Mouse (Mus musculus): ENCODE measurements around the gene Gm20388. TPM values are rescaled to one million over a fixed set of nuclear protein-coding genes. Genes with fewer than 3 reads are reported as not detected.

Gene Gm20388
- total and polyA plus RNA-seq, 2 experiments from 2014 or later: 17.3 TPM; not detected in 1

DNA sequence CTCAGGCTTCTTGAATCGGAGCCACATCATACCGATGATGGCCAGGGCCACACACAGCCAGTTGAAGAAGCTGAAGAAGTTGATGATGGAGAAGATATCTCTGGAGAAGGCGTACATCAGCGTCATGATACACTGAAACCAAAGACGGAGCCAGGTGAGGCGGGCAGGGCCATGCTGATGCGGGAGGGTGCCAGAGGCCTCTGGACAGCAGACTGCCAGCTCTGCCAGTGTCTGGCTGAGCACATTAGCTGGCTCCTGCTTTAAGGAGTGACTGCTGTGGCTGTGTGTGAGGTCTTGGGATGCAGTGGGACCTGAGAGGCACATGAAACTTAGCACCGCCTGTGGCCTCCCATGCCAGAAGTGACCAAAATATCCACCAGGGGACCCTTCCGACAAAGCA, 1974.4 kb downstream of the Gm20388 start:
- ATAC-seq (ENCODE audit: insufficient read depth, low read depth) (no peak), DNase-seq (ENCODE audit: low spot score) (no peak)
- TF ChIP-seq CTCF (IDR thresholded peaks at IDR 0.05; ENCODE audit: low read depth) (no peak), EP300 (IDR thresholded peaks at IDR 0.05; ENCODE audit: low read depth) (no peak)
- Histone ChIP-seq H3K4me2 (ENCODE audit: low read depth, low read length) (no peak overlapping the region), H3K4me1 (ENCODE audit: control insufficient read depth, insufficient read depth) (peaks cover 14% of the 10 kb centered on the region), H3K27ac (ENCODE audit: low read depth) (no peak overlapping the region), H3K9ac (replicated peaks; ENCODE audit: low read depth, low read length) (no peak overlapping the region), H3K27me3 (ENCODE audit: control insufficient read depth, insufficient read depth, low read length) (no peaks in the 10 kb centered on the region), H3K4me3 (ENCODE audit: low read depth, low read length) (no peak overlapping the region), H3K36me3 (replicated peaks; ENCODE audit: control insufficient read depth, insufficient read depth, low read length) (peaks cover 49% of the 10 kb centered on the region), H3K9me3 (replicated peaks; ENCODE audit: control insufficient read depth, low read length) (no peaks in the 10 kb centered on the region)
- WGBS: 91% methylated on average over 9 of the region's 9 CpGs

- no peaks in the 10 kb centered on the region for H3K27me3 ChIP-seq (ENCODE audit: control insufficient read depth, insufficient read depth, low read length)
- no peak overlapping the region for H3K4me2 ChIP-seq (ENCODE audit: low read depth, low read length)
- DNase-seq (ENCODE audit: low spot score): no peak
- no peaks in the 10 kb centered on the region for H3K9me3 ChIP-seq (replicated peaks; ENCODE audit: control insufficient read depth, low read length)
- no peak overlapping the region for H3K4me3 ChIP-seq (ENCODE audit: low read depth, low read length)
- TF ChIP-seq CTCF (IDR thresholded peaks at IDR 0.05; ENCODE audit: low read depth) (no peak), EP300 (IDR thresholded peaks at IDR 0.05; ENCODE audit: low read depth) (no peak)
- WGBS: 90% methylated on average over 6 of the region's 6 CpGs
- peaks cover 49% of the 10 kb centered on the region for H3K36me3 ChIP-seq (replicated peaks; ENCODE audit: control insufficient read depth, insufficient read depth, low read length)
- peaks cover 13% of the 10 kb centered on the region for H3K4me1 ChIP-seq (ENCODE audit: control insufficient read depth, insufficient read depth)
- no peak overlapping the region for H3K9ac ChIP-seq (replicated peaks; ENCODE audit: low read depth, low read length)
- no peak overlapping the region for H3K27ac ChIP-seq (ENCODE audit: low read depth)
- no peak for ATAC-seq (ENCODE audit: insufficient read depth, low read depth)
Measured at GRCm38 (mm10) chr8:121885433-121885832, 1974.8 kb downstream of the Gm20388 start.

DNA sequence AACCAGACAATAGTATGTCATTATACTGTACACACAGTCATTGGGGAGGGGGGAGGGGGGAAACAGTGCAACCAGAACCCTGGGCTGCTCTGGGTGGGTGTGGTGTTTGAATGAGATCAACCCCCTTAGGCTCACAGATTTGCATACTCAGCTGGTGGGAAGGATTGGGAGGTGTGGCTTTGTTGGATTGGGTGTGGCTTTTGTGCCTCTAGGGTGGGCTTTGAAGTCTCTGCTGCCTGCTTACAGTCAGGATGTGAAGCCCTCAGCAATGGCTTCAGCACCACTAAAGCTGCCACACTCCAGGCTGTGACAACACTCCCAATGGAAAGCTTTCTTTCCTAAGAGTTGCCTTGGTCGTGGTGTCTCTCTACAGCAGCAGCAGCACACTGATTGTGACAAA, 1976.9 kb downstream of the Gm20388 start:
- Histone ChIP-seq H3K36me3 (replicated peaks; ENCODE audit: control insufficient read depth, insufficient read depth, low read length) (peaks cover 49% of the 10 kb centered on the region), H3K4me1 (ENCODE audit: control insufficient read depth, insufficient read depth) (no peaks in the 10 kb centered on the region), H3K4me3 (ENCODE audit: low read depth, low read length) (no peak overlapping the region), H3K9ac (replicated peaks; ENCODE audit: low read depth, low read length) (no peak overlapping the region), H3K27me3 (ENCODE audit: control insufficient read depth, insufficient read depth, low read length) (no peaks in the 10 kb centered on the region), H3K27ac (ENCODE audit: low read depth) (no peak overlapping the region), H3K9me3 (replicated peaks; ENCODE audit: control insufficient read depth, low read length) (no peaks in the 10 kb centered on the region), H3K4me2 (ENCODE audit: low read depth, low read length) (no peak overlapping the region)
- 61% methylated on average over 1 of the region's 1 CpGs for WGBS
- TF ChIP-seq CTCF (IDR thresholded peaks at IDR 0.05; ENCODE audit: low read depth): no peak
- no peak for TF ChIP-seq EP300 (IDR thresholded peaks at IDR 0.05; ENCODE audit: low read depth)
- DNase-seq (ENCODE audit: low spot score) (no peak), ATAC-seq (ENCODE audit: insufficient read depth, low read depth) (no peak)

- TF ChIP-seq CTCF (IDR thresholded peaks at IDR 0.05; ENCODE audit: low read depth): no peak
- no peak for TF ChIP-seq EP300 (IDR thresholded peaks at IDR 0.05; ENCODE audit: low read depth)
- DNase-seq (ENCODE audit: low spot score): no peak
- Histone ChIP-seq H3K27ac (ENCODE audit: low read depth) (no peak overlapping the region), H3K9me3 (replicated peaks; ENCODE audit: control insufficient read depth, low read length) (no peaks in the 10 kb centered on the region), H3K4me3 (ENCODE audit: low read depth, low read length) (no peak overlapping the region), H3K36me3 (replicated peaks; ENCODE audit: control insufficient read depth, insufficient read depth, low read length) (peaks cover 39% of the 10 kb centered on the region), H3K27me3 (ENCODE audit: control insufficient read depth, insufficient read depth, low read length) (no peaks in the 10 kb centered on the region), H3K4me2 (ENCODE audit: low read depth, low read length) (no peak overlapping the region), H3K9ac (replicated peaks; ENCODE audit: low read depth, low read length) (no peak overlapping the region), H3K4me1 (ENCODE audit: control insufficient read depth, insufficient read depth) (no peaks in the 10 kb centered on the region)
- ATAC-seq (ENCODE audit: insufficient read depth, low read depth): no peak
- WGBS: 88% methylated on average over 1 of the region's 1 CpGs
Measured at GRCm38 (mm10) chr8:121889317-121889716, 1978.7 kb downstream of the Gm20388 start.

GRCm38 (mm10) chr8:121889810-121890785, 1979.5 kb downstream of the Gm20388 start:
- Histone ChIP-seq H3K27me3 (ENCODE audit: control insufficient read depth, insufficient read depth, low read length) (no peaks in the 10 kb centered on the region), H3K36me3 (replicated peaks; ENCODE audit: control insufficient read depth, insufficient read depth, low read length) (peaks cover 32% of the 10 kb centered on the region), H3K9me3 (replicated peaks; ENCODE audit: control insufficient read depth, low read length) (no peaks in the 10 kb centered on the region), H3K4me1 (ENCODE audit: control insufficient read depth, insufficient read depth) (no peaks in the 10 kb centered on the region), H3K4me2 (ENCODE audit: low read depth, low read length) (no peak overlapping the region), H3K9ac (replicated peaks; ENCODE audit: low read depth, low read length) (no peak overlapping the region), H3K4me3 (ENCODE audit: low read depth, low read length) (no peak overlapping the region), H3K27ac (ENCODE audit: low read depth) (no peak overlapping the region)
- WGBS: 68% methylated on average over 15 of the region's 15 CpGs
- DNase-seq (ENCODE audit: low spot score) (no peak), ATAC-seq (ENCODE audit: insufficient read depth, low read depth) (peak; percentile 30; the same call in 1 of the 2 replicates)
- no peak for TF ChIP-seq CTCF (IDR thresholded peaks at IDR 0.05; ENCODE audit: low read depth)
- no peak for TF ChIP-seq EP300 (IDR thresholded peaks at IDR 0.05; ENCODE audit: low read depth)
